ENCODE assay signal across 8 mouse cellular contexts in the genomic region with DNA sequence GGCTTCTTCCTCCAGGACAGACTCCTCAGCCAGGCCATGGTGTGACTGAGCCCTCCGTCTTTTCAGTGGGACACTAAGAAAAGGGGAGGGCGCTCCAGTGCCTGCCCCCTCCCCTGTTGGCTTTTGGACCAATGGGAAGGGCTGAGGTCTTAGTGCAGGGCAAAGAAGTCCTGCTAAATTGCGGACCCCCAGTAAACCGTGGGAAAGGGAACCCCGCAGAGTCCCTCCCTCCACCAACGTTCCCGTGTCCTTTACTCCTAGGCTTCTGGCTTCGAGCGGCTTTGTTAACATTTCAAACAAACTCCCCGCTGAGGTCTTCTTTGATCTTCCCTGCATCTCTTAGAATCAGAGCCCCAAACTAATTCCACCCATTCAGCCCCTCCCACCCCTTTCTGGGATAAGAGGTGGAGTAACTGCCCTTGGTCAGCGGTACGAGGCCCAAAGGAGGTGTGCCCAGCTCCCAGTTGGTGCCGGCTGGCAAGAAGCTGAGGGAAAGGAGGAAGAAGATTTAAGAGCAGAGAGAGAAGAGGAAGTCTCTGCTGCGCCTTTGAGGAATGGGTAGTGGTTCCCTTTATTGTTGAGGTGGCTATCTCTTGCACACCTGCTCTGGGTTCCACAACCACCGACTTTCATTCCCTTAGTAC. TPM values are rescaled to one million over a fixed set of nuclear protein-coding genes. Genes with fewer than 3 reads are reported as not detected.
DNase-seq lines count a peak whose midpoint lies in the region; ATAC-seq lines count a peak whose summit lies in the region.

No protein-coding gene starts in this region.

- H3K4me2 ChIP-seq in hindbrain, embryonic 11.5 days (replicated peaks; ENCODE audit: low read depth, low read length) = peak overlapping the region; percentile 17; the same call in 1 of the 2 replicates
- peak overlapping the region; percentile 23 for H3K4me2 ChIP-seq in liver, embryonic 11.5 days
- H3K4me2 ChIP-seq in neural tube, embryonic 15.5 days = peak overlapping the region; percentile 31

- H3K9ac ChIP-seq in hindbrain, embryonic 11.5 days (ENCODE audit: low read depth, low read length) = no peak overlapping the region
- no peak overlapping the region for H3K9ac ChIP-seq in liver, embryonic 11.5 days (ENCODE audit: low read depth, low read length)
- H3K9ac ChIP-seq in neural tube, embryonic 15.5 days (replicated peaks) = no peak overlapping the region

- ATAC-seq in hindbrain, embryonic 11.5 days (ENCODE audit: low FRiP score) = peak; percentile 43; the same call in 1 of the 2 replicates
- no peak for ATAC-seq in liver, embryonic 11.5 days (replicated peaks; ENCODE audit: low FRiP score)
- no peak for ATAC-seq in neural tube, embryonic 15.5 days (ENCODE audit: low FRiP score)

- no peaks in the 10 kb centered on the region for H3K36me3 ChIP-seq in hindbrain, embryonic 11.5 days (ENCODE audit: control insufficient read depth, insufficient read depth, low read length)
- H3K36me3 ChIP-seq in liver, embryonic 11.5 days (ENCODE audit: control insufficient read depth, insufficient read depth, low read length) = no peaks in the 10 kb centered on the region
- no peaks in the 10 kb centered on the region for H3K36me3 ChIP-seq in neural tube, embryonic 15.5 days

- 2% methylated on average over 15 of the region's 15 CpGs for WGBS in hindbrain, embryonic 11.5 days
- WGBS in liver, embryonic 11.5 days = 6% methylated on average over 15 of the region's 15 CpGs
- WGBS in neural tube, embryonic 15.5 days = 3% methylated on average over 15 of the region's 15 CpGs

- no peak overlapping the region for H3K4me3 ChIP-seq in hindbrain, embryonic 11.5 days (ENCODE audit: low read depth, low read length)
- H3K4me3 ChIP-seq in liver, embryonic 11.5 days (ENCODE audit: low read depth, low read length) = no peak overlapping the region
- H3K4me3 ChIP-seq in neural tube, embryonic 15.5 days (replicated peaks) = no peak overlapping the region

- no peaks in the 10 kb centered on the region for H3K9me3 ChIP-seq in hindbrain, embryonic 11.5 days (ENCODE audit: control insufficient read depth, low read length)
- no peaks in the 10 kb centered on the region for H3K9me3 ChIP-seq in liver, embryonic 11.5 days (ENCODE audit: control insufficient read depth, low read length)
- H3K9me3 ChIP-seq in neural tube, embryonic 15.5 days (replicated peaks) = no peaks in the 10 kb centered on the region

- H3K27ac ChIP-seq in hindbrain, embryonic 11.5 days (ENCODE audit: low read depth, low read length) = no peak overlapping the region
- no peak overlapping the region for H3K27ac ChIP-seq in liver, embryonic 11.5 days (ENCODE audit: low read depth, low read length)
- H3K27ac ChIP-seq in neural tube, embryonic 15.5 days (replicated peaks) = no peak overlapping the region

- peaks cover 35% of the 10 kb centered on the region for H3K27me3 ChIP-seq in hindbrain, embryonic 11.5 days (ENCODE audit: control insufficient read depth, insufficient read depth, low read length)
- peaks cover 48% of the 10 kb centered on the region for H3K27me3 ChIP-seq in liver, embryonic 11.5 days (replicated peaks; ENCODE audit: control insufficient read depth, insufficient read depth, low read length)
- peaks cover 45% of the 10 kb centered on the region for H3K27me3 ChIP-seq in neural tube, embryonic 15.5 days (replicated peaks)

- DNase-seq in lung, adult 18-20 months = peak; percentile 59 to 61
- DNase-seq in lung, postnatal 14 days = no peak
- DNase-seq in hindbrain, embryonic 11.5 days (ENCODE audit: low spot score) = peak; percentile 46
- DNase-seq in liver, embryonic 11.5 days (ENCODE audit: low spot score) = no peak
- DNase-seq in spleen, postnatal 4 days (ENCODE audit: low spot score in 2 of 2) = no peak
- no peak for DNase-seq in cerebellum, adult 9-10 months
- DNase-seq in frontal cortex, postnatal 10 days (ENCODE audit: low spot score in 2 of 2) = no peak

- peaks cover 13% of the 10 kb centered on the region for H3K4me1 ChIP-seq in hindbrain, embryonic 11.5 days (replicated peaks; ENCODE audit: control insufficient read depth, insufficient read depth, low read length)
- peaks cover 17% of the 10 kb centered on the region for H3K4me1 ChIP-seq in liver, embryonic 11.5 days (replicated peaks; ENCODE audit: control insufficient read depth, insufficient read depth, low read length)
- peaks cover 32% of the 10 kb centered on the region for H3K4me1 ChIP-seq in neural tube, embryonic 15.5 days

RNA-seq across cellular contexts. Expression of gene C77080, which starts 9.6 kb away (rescaled TPM):
- polyA plus RNA-seq in hindbrain, embryonic 11.5 days (2014; fragmentation: Nextera tagmentation; extraction: Ambion mirVana) = 3.2 and 3.6 TPM in 2 replicates
- polyA plus RNA-seq in liver, embryonic 11.5 days (2014; fragmentation: Nextera tagmentation; extraction: Ambion mirVana) = 1.2 and 1.6 TPM in 2 replicates
- 6.0 and 6.9 TPM in 2 replicates for polyA plus RNA-seq in neural tube, embryonic 15.5 days (2015; fragmentation: Nextera tagmentation; extraction: Ambion mirVana)

RNA-seq across cellular contexts. Expression of gene Sync, which starts 35.8 kb away (rescaled TPM):
- polyA plus RNA-seq in hindbrain, embryonic 11.5 days (2014; fragmentation: Nextera tagmentation; extraction: Ambion mirVana) = 0.56 and 0.99 TPM in 2 replicates
- 0.36 and 0.40 TPM in 2 replicates for polyA plus RNA-seq in liver, embryonic 11.5 days (2014; fragmentation: Nextera tagmentation; extraction: Ambion mirVana)
- 2.7 and 2.9 TPM in 2 replicates for polyA plus RNA-seq in neural tube, embryonic 15.5 days (2015; fragmentation: Nextera tagmentation; extraction: Ambion mirVana)

Comparison
In these comparisons a context has a peak if more than half of its experiments do, and no peak if none do; other contexts are left out.
1. DNase-seq: peak in lung, adult 18-20 months (2 of 2) and hindbrain, embryonic 11.5 days (single experiment); none in lung, postnatal 14 days (single experiment), liver, embryonic 11.5 days (single experiment), spleen, postnatal 4 days (0 of 2), cerebellum, adult 9-10 months (single experiment) and frontal cortex, postnatal 10 days (0 of 2).
2. Peak in every context shown above with its lines, with median percentiles within 50 percentile points of each other: H3K4me2 ChIP-seq.